Mouse (Mus musculus): ENCODE measurements around the gene Gdpd4.

DNA sequence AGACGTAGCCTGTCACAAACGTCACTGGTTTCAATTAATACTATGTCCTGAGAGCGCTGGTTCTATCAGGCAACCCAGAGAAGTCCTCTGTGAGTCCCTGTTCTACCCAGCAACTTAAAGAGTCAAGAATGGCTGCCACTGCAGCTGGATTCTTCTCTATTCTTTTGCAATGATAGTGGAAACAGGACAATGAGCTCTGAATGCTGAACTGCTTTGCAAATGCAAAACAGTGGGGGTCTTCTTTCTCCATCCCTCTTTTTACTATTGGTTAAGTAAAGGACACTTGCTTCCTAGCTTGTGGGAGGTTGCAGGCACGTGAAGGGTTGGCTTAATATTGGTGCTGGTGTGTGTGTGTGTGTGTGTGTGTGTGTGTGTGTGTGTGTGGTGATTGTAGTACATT lies 52.7 kb downstream of the Gdpd4 start:
- TF ChIP-seq POLR2AphosphoS2 (IDR thresholded peaks at IDR 0.05; ENCODE audit: insufficient read length, low read depth) (no peak), POLR2A (IDR thresholded peaks at IDR 0.05; ENCODE audit: insufficient read length, low read depth) (no peak)
